Mouse (Mus musculus) MEL (cell line): ENCODE data around the gene Myo18b.

Source experiments
- MAX ChIP-seq: IDR thresholded peaks from 2 replicates; pipeline ENCODE4 v1.6.1; 2011; ENCODE audit warnings: low read length, improper control_type of control experiment
- POLR2A ChIP-seq, 2 experiments: IDR thresholded peaks; 2 replicates each; pipeline ENCODE4 v1.6.1; 2011 to 2012; ENCODE audit warnings: low read length in 2 of 2, mild to moderate bottlenecking in 2 of 2, control low read depth in 1 of 2, improper control_type of control experiment in 1 of 2, low read depth in 1 of 2, moderate library complexity in 1 of 2; ENCODE audit not compliant: control insufficient read depth in 1 of 2, insufficient read depth in 1 of 2, poor library complexity in 1 of 2
- ZC3H11A ChIP-seq: IDR thresholded peaks from 2 replicates; pipeline ENCODE4 v1.6.1; 2012; ENCODE audit warnings: low read depth, mild to moderate bottlenecking, inconsistent platforms, low read length, improper control_type of control experiment

- TF ChIP-seq POLR2A (IDR thresholded peaks at IDR 0.05; ENCODE audit: control insufficient read depth in 1 of 2, insufficient read depth in 1 of 2, low read depth in 1 of 2, low read length in 2 of 2, poor library complexity in 1 of 2) (no peak), MAX (no peak), ZC3H11A (no peak)
Measured at GRCm38 (mm10) chr5:112709831-112710230, 186.3 kb downstream of the Myo18b start.
